Mouse (Mus musculus): ENCODE measurements at regions not wholly inside any gene's neighbourhood (a gene's known extent, or its start where the extent isn't known, plus 50 kb on each side); places are given as distances from the start of the nearest gene placed in this dataset.

GRCm38 (mm10) chr12:109743036-109743650 lies 143.0 kb upstream of the Rtl1 start:
- TF ChIP-seq POLR2AphosphoS5 (IDR thresholded peaks at IDR 0.05; ENCODE audit: insufficient replicate concordance, low read depth, low read length) (no peak), CTCF (IDR thresholded peaks at IDR 0.05; ENCODE audit: low read depth, low read length) (no peak), TAL1 (conservative IDR thresholded peaks at IDR 0.05; ENCODE audit: low read depth, low read length) (no peak), GATA1 (IDR thresholded peaks at IDR 0.05; ENCODE audit: borderline replicate concordance, low read length) (no peak), GATA2 (IDR thresholded peaks at IDR 0.05; ENCODE audit: borderline replicate concordance, low read depth, low read length) (no peak)
